Mouse (Mus musculus): ENCODE data around the gene Polr2l.

Polr2l gene

GRCm38 (mm10) chr7:141475011-141475804, at the start of gene Polr2l, which contains the start of gene Tspan4:
Gene Polr2l (minus strand): TSS chr7:141475132.
Gene Tspan4 (plus strand): TSS chr7:141475240.
- peak; percentile 88 for DNase-seq

DNA sequence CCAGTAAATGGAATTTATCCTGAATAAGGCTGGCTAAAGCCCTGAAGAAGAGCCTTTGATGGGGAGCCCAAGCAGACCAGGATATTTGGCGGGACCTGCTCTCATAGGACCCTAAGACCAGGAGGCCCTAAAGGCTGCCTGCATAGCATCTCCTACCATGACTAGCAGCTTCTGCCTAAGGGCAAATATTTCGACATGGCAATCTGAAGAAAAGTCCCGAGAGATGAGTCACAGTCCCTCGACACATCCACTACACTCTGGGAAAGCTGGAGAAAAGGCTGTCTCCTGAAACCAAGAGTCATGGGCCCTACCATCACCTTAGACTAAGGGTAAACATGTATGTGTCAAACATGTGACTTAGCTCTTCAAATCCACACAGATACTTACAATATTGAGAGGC, 49.3 kb upstream of the Polr2l start:
- DNase-seq, result no peak

GRCm38 (mm10) chr7:141523007-141523406, 48.1 kb upstream of the Polr2l start:
- no peak for DNase-seq

- no peak for DNase-seq
Measured at GRCm38 (mm10) chr7:141519795-141520194, 44.9 kb upstream of the Polr2l start.

DNA sequence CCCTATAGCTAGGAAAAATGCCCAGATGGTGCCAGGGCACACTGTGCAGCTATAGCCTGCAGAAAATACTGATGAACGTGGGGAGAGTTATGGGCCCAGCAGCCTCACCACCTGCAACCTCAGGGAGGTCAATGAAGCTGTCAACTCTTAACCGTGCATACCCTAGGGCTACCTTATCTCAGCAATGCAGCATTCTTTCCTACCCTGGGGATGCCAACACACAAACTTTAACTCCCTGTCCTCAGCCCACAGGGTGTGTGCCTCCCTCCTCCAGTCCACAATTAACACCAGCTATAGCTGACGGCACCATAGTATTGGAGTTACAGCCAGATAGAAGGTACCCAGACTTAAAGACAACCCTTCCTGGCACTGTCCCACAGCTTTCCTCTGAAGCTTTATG, 44.0 kb upstream of the Polr2l start:
- DNase-seq, result no peak

- no peak for DNase-seq
Measured at GRCm38 (mm10) chr7:141518296-141518695, 43.4 kb upstream of the Polr2l start.

DNA sequence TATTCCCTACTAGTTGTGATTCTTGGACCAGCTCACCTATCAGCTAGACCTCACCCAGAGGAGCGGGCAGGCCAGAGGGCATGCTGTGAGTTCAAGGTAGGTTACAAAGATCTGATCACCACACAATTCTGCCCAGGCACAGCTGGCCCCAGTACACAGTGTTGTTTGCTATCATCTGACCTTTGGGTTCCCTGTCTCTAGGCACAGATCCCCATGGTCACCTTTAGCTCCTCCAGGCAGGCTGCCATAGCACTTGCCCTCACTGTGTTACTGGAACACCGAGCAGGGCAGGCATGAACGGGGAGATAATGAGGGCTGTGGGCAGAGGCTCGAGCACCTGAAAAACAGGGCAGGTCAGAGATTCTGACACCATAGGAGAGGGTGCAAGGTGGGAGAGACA, 42.7 kb upstream of the Polr2l start:
- no peak for DNase-seq

DNA sequence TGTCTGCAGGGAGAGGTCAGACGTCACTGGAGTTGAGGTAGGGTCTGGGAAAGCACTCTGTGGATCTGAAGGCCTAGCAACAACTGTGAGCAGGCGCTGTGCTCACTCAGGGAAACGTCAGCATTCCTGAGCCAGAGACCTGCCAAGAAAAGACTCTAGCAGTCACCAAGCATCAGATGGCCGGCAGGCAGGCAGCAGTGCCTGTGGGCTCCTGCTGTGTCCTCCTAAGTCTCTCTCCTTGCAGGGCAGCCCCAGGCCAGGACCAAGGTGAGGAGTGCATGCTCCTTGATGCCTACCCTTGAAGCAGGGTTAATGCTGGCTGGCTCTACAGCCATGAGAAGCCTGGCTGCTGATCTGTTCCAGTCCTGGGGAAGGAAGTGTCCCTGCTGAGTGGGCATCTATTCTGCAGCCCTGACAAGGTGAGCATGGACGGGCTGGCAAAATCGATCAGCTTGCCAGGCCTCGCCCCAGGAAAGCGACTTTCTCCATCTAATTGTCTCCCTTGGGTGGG, 35.8 kb upstream of the Polr2l start:
- peak; percentile 25 for DNase-seq

GRCm38 (mm10) chr7:141510196-141510595, 35.3 kb upstream of the Polr2l start:
- no peak for DNase-seq

- DNase-seq, result no peak
Measured at GRCm38 (mm10) chr7:141508160-141508559, 33.2 kb upstream of the Polr2l start.

DNA sequence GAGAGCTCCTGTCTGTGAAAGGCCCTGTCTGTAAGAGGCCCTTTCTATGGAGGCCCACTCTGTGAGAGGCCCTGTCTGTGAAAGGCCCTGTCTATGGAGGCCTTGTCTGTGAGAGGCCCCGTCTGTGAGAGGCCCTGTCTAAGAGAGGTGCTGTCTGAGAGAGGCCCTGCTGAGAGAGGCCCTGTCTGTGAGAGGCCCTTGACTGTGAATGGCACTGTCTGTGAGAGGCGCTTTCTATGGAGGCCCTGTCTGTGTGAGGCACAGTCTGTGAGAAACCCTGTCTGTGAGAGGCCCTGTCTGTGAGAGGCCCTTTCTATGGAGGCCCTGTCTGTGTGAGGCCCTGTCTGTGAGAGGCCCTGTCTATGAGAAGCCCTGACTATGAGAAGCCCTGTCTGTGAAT, 31.3 kb upstream of the Polr2l start:
- no peak for DNase-seq

DNA sequence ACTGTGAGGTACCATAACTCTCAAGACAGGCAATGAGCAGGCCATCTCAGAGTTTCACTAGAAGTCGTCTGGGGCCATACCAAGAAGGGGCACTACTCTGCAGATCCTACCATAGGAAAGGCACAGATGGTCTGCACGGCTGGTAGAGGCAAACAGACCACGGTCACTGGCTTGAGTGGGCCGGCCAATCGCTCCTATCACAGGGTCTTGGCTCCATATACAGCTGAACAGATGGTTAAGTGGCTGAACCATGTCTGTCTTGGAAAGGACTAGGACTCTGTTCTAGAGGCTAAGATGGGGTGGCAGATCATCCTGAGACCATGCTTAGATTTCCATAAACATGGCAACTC, 27.6 kb upstream of the Polr2l start:
- DNase-seq, result no peak

GRCm38 (mm10) chr7:141501820-141502555, 27.1 kb upstream of the Polr2l start:
- no peak for DNase-seq

DNA sequence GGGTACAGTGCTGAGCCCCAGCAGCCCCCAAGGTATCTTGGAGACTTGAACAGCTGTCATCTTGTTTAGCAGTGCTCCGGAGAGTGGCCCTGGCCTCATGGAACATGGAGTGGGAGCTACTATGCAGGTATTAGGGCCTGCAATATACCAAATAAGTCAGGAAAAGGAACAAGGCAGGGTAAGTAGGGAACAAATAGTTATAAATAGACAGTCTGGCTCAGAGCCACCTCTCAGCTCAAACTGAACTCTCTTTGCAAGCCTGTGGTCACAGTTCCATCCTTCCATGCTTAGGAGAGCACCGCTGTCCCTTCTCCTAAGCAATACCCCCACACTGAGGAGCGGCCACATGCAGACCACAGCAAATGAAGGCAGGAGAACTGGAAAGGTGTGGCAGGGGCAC, 22.7 kb upstream of the Polr2l start:
- no peak for DNase-seq

GRCm38 (mm10) chr7:141495940-141496339, 21.0 kb upstream of the Polr2l start:
- DNase-seq, result no peak

GRCm38 (mm10) chr7:141495379-141495778, 20.4 kb upstream of the Polr2l start:
- no peak for DNase-seq

- no peak for DNase-seq
Measured at GRCm38 (mm10) chr7:141493729-141494128, 18.8 kb upstream of the Polr2l start.

DNA sequence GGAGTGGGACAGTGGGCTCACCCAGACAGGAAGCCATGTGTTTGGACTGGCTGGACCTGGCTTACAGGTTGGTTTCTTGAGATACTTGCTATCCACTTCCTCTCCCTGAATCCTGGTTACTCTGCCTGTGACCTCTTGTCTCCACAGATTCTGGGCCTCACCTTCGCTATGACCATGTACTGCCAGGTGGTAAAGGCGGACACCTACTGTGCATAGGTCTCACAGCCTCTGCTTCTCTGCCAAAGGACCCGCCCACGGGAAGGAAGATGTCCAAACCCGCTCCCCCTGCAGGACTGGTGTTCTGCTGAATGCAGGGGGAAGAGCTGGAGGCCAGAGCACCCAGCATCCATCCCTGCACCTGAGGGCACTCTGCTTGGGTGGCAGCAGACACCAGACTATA, 17.8 kb upstream of the Polr2l start:
- DNase-seq, result no peak

DNA sequence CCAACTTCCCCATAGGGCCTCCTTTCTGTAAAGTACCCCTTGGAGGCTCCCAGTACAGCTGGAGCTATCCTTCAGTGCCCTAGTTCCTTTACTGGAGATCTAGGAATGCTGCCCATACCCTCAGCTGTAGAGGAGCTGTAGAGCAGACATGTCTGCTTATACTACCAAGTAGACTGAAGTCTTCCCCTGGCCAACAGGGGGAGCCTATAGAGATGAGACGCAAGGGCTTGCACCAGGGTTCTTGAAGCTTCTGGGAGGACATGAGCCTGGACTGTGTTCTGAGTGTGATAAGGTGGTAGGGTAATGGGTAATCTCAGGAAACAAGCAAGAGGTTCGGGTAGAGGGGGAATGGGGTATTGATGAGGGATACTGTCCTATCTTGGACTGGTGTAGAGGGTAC, 16.2 kb upstream of the Polr2l start:
- DNase-seq, result peak; percentile 31

DNA sequence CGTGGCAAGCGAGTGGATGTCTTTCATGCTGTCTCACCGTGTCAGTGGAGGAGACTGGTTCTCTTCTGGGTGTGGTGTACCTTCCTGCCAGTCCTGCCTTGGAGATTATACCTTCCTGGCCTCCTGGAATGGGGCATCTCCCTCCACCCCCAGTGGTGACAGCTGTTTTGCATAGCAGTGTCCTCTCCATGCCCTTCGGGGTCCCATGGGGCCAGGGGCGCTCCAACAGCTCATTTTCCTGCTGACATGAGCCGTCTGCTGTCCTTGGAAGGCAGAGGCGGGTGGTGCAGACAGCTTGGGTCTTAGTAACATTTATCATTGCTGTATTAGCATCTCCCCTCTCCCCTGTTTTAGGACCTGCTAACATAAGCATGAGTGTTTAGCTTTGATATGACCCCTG, 12.2 kb upstream of the Polr2l start:
- DNase-seq, result no peak

GRCm38 (mm10) chr7:141486239-141486638, 11.3 kb upstream of the Polr2l start:
- DNase-seq, result no peak

DNA sequence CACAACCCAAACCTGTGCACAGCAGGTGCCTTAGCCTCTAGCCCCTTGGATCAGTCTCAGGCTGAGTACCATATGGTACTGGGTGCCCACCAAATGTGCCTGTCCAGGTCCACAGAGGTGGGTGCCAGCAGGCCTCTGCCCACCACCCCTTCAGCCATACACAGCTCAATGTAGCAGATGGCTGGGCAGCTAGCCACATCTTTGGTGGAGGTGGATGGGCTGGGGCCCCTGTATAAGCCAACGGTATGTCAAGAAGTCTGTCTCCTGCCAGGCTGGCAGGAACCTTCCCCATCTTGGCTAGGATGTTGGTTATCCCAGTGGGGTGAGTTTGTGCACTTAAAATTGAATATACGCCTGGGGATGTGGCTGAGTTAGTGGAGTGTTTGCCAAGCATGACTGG, 10.7 kb upstream of the Polr2l start:
- no peak for DNase-seq

GRCm38 (mm10) chr7:141485186-141485585, 10.3 kb upstream of the Polr2l start:
- no peak for DNase-seq

Measured in lung, postnatal 10 days (tissue).